Mouse (Mus musculus): ENCODE results near the gene Scrg1.

DNA sequence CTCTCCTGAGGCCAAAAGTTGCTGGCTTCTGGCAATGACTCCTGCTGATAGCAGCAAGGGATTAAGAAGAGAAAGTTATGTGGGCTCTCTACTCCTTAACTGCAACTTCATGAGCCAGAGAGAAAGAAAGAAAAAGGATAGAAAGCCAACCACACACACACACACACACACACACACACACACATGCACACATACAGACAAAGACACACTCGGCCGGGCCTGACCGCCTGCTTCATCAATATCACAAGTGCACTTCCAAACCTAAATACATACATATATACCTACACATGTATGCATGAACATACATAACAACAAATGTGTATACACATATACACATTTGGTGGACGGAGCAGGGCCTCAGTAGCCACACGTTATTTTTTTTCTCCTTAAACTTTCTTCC is 15.1 kb downstream of the Scrg1 start:
- TF ChIP-seq CTCF (IDR thresholded peaks at IDR 0.05 in 2 of 3, conservative IDR thresholded peaks at IDR 0.05 in 1 of 3; ENCODE audit: control insufficient read depth in 1 of 3, insufficient read depth in 1 of 3, low read depth in 2 of 3, low read length in 3 of 3, poor library complexity in 1 of 3, severe bottlenecking in 1 of 3) (no peak), NELFE (IDR thresholded peaks at IDR 0.05; ENCODE audit: low read depth, low read length) (no peak)
